Mouse (Mus musculus) megakaryocyte-erythroid progenitor cell, adult 5-6 weeks (primary cell): Measurements from ENCODE around the gene Tm6sf1. TPM values are rescaled to one million over a fixed set of nuclear protein-coding genes. Genes with fewer than 3 reads are reported as not detected.
"Not testable (repeated sequence)": the region's sequence is repeated elsewhere in the genome, so short reads cannot be mapped to it uniquely, and the experiment has no call there.

Source experiments
- ATAC-seq: replicated peaks from 2 replicates; pipeline ENCODE4 v1.8.0; 2016; ENCODE audit warnings: mild to moderate bottlenecking, inconsistent platforms; ENCODE audit not compliant: severe bottlenecking, poor library complexity, low FRiP score, low TSS enrichment
- total RNA-seq, 2 experiments: library from RNA; stranded (forward) in 1 of 2; stranded (reverse) in 1 of 2; fragments of 200-1000, 215-1000 nt in 1 of 2; fragments of >200 nt in 1 of 2; fragmentation: Nextera tagmentation in 1 of 2; gene quantifications; 2 replicates each; pipeline ENCODE4 v1.2.3; 2014 to 2017

Gene Tm6sf1
- total RNA-seq (2014; fragmentation: Nextera tagmentation) (4.8 and 15.9 TPM in 2 replicates), total RNA-seq (2017) (7.4 and 13.3 TPM in 2 replicates)

DNA sequence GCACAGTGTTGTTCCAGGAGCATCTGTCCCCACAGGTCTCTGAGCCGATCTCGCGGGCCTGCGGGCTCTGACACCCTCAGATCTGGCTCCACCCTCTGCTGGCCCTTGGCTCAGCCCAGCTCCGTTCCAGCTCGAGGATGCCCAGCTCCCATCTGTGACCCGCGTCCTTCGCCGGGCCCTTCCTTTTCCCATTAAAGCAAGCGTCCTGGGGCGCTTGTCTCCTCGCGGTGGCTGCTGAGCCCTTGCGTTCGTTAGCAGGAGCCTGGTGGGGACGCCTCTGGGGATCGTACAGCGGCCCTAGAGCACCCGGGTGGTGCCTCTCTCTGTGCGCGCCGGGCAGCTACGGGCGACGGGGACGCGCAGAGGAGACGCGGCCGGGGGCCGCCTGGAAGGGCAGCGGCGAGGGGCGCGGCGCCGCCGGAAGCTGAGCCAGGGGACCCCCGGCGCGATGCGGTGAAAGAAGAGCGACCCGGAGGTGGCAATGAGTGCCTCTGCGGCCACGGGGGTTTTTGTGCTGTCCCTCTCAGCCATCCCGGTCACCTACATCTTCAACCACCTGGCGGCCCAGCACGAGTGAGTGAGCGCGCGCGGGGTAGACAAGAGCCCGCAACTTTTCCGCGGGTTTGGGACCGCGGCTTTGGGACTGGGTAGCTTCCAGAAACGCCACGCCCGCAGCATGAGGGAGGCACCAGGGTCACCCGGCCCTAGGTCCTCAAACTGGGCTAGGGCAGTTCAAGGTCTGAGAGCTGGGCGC is at the start of gene Tm6sf1:
Tm6sf1 (plus strand) TSS at position 34 of the 754 bp plus-strand sequence.
- 0 out of 2 replicates have a peak, but pooled peaks have one; percentile 18 for ATAC-seq

DNA sequence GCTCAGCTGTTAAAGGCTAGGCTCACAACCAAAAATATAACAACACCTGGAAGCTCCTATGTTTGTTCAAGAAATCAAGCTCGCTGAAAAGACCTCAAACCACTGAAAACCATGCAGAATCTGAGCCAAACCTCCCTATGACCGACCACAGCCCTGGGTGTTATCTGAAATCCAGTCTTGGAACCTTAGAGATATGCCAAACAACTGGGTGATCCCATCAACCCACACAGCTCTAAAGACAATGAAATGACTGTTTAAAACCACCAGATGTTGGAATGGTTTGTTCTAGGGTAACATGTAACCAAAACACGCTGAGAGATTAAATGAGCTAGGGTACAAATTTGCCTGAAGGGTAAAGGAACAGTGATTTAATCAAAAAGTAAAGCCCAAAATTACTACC is 33.9 kb upstream of the Tm6sf1 start:
- no peak for ATAC-seq

DNA sequence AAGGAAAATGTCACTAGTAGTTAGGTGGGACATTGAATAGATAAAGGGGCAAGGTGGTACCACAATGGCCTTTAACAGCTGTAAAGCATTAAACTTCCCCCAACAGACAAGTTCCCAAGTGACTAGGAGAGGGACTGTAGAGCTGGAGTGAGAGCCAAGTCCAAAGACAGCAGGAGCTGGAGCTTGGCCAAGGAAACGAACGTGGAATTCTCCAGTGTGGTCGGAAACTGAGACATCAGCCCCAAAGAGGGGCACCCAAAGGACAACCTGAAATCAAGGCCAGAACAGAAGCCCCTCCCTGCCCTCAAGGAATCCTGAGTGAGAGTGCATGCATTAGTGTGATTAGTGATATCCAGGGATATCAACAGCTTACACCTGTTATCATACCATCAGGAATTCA is 33.4 kb upstream of the Tm6sf1 start:
- ATAC-seq = no peak

DNA sequence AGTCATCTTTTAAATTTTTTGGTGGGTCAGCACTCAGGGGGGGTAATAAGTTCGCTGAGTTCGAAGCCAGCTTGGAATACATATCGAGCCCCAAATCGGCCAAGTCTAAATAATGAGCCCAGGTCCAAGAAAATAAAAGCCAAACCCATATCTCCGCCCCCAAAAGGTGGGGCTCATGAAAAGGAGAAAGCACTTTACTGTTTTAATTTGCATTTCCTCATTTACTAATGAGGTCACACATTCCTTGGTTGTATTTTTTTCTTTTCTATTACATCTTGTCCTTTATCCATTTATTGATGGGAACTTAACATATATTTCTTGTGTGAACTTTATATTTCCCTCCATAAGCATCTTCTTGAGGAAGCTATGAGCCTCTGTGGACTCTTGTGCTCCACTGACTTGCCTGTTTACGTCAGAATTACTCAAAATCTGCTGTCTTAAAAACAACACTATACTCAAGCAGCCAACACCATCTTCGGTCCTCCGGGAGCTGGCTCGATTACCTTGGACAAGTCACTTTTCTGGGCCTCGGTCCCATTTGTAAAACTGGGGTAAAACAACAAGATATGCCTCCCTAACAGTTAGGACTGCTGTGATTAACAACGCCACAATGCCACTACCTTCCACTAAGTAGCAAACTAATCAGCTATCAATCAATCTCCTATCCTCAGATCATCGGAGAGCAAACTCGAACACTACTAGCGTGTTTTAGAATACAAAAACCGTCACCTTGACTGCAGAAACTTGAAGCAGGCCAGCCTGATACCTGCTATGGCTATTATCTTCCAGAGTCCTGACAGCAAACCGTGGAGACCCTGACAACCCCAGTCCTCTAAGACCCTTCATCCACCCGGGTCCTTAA is 30.8 kb upstream of the Tm6sf1 start:
- peak; percentile 46 for ATAC-seq

DNA sequence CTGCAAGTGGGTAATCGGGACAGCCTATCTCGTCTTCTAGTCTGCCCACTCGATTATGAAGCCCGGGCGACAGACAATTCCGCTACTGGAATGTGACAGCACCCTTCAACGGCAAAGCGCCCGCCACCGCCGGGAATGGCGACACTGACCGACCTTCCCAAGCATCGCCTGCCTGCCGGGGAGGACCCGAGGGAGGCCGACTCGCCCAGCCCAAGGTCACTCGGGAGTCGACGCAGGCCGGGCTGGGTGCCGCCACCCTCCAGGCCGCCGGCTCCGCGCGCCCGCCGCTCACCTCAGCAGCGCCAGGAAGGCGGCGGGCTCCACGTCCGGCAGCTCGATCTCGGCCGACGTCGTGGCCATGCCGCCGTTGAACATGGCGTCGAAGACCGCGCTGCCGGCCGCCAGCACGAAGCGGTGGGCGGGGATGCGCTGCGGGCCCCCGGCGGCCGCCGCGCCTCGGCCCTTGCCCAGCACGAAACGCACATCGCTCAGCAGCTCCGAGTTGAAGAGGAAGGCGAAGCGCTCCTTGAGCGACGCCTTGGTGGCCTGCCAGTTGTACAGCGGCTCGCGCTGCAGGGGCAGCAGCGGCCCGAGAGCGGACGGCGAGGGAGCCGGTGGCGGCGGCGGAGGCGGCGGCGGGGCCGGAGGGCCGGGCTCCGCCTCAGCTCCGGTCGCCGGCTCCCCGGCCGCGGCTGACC is 30.0 kb upstream of the Tm6sf1 start:
- peak; percentile 14; the same call in 1 of the 2 replicates for ATAC-seq

DNA sequence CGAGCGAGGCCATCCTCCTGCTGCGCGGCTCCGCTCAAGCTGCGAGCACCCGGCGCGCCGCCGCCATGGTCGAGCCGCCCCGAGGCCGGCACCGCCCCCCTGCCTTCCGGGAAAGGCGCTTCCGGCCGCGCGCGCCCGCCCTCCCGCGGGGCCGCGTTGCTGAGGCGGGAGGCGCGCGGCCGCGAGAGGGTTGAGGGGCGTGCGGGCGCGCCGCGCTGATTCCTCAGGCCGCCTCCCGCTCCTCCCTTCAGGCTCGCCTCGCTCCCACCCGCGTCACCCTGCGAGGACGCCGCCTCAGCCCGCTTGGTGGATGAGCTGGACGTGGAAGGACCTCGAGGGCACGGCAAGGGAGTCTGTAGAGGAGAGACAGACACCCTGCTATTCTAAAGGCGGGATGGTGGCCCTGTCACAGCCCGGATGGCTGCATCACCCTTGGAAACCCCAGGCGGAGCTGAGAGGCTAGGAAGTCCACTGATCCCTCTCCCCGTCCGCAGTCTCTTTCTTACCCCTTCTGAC is 29.4 kb upstream of the Tm6sf1 start, which contains the start of gene Btbd1:
Btbd1 (minus strand) TSS at position 53 of the 516 bp plus-strand sequence.
- peak; percentile 74 for ATAC-seq

DNA sequence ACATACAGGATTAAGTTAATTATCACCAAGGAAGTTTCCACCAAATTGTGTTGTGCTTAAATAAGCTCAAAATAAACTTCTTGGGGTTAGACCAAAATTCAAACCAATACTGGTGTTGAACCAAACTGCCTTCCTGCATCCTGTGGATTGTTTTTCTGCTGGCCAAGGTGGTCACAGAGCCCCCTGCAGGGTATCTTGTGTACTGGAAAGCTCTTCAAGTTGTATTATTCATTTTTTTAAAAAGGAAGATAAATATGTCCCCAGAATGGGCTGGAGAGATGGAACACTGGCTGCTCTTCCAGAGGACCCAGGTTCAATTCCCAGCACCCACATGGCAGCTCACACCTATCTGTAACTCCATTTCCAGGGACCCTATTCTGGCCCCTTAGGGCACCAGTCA is 24.0 kb upstream of the Tm6sf1 start:
- no peak for ATAC-seq

DNA sequence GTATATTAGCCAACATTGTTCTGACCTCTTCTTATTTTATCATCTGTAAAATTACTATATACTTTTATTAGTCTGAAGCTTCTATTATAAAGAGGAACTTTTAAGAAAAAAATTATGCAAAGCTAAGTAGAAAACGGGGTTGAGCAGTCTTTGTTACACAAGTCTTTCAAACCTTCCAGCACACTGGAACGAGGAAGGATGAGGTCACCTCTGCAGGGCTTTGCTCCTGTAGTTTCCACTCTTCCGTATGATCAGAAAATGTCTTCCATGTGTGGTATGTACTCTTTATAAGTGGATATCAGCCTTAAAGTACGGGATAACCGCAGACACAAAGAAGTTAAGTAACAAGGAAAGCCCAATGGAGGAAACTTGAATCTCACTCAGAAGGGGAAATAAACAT is 23.4 kb upstream of the Tm6sf1 start:
- no peak for ATAC-seq

DNA sequence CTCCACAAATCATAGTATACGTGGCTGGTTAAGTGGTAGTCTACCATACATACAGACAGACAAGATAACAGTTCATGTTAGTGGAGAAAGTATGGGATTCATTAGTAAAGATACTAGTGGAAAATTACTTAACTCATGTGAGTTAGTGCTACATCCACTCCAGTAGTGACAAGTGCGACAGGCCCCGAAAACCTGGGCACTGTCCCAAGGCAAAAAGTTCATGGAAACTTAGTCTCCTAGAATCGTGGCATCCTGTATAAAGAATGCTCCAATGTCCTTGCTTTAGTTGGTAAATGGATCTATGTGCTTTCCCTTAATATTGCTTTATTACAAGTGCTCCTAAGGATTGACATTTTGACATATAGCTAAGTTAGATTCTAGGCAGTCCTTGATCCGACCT is 21.0 kb upstream of the Tm6sf1 start:
- ATAC-seq = not testable (repeated sequence)

DNA sequence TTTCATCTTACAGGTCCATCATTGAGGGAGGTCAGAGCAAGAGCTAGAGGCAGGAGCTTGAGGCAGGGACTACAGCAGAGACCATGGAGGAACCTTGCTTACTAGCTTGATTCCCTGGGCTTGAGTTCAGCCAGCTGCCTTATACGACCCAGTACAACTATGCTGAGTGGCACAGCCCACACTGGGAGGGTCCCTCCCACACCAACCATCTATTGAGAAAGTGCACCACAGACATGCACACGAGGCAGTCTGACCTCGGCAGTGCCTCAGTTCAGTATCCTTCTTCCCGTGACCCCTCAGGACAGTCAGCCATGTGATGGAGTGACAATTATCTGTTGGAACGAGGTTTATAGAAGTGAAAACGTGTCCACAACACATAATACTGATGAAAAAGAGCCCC is 19.1 kb upstream of the Tm6sf1 start:
- ATAC-seq = no peak

DNA sequence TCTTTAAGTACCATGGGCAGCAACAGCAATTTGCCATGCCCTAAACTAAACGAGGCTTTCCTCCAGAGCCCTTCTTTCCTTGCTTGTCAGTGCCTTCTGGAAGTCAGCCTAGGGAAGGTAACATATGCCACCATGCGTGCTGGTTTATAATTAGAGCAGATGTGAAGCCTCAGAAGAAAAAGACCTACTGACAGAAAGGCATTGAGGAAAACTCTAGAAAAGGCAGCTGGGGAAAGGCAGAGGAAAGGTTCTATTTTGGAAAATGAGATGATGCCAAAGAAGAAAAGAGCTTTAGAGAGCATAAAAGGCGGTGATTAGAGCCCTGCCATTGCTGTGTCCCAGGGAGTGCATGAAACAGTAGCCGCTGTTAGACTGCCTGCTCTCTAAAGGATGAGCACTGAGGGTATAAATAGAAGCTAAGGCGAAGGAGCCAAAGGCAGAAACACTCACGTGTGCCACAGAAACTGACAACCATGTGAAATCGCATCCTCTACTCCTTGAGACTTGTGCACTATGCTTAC is 18.1 kb upstream of the Tm6sf1 start:
- no peak for ATAC-seq

DNA sequence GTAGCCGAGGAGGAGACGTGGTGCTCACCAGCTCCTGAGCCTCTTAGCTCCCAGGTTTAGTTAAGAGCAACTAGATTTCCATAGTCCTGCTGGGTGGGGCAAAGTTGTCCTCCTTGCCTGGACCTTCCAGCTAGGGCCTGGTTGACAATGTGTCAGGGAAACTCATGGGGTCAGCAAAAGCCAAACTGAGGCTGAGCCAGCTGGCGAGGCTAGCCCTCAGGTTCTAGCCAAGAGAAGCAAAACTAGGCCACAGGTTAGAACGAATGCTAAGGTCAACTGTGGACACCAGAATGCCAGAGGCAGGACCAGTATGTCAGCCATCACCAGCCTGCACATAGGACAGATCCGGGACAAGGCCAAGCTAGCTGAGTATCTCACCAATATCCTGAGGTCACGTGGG is 17.4 kb upstream of the Tm6sf1 start:
- no peak for ATAC-seq

DNA sequence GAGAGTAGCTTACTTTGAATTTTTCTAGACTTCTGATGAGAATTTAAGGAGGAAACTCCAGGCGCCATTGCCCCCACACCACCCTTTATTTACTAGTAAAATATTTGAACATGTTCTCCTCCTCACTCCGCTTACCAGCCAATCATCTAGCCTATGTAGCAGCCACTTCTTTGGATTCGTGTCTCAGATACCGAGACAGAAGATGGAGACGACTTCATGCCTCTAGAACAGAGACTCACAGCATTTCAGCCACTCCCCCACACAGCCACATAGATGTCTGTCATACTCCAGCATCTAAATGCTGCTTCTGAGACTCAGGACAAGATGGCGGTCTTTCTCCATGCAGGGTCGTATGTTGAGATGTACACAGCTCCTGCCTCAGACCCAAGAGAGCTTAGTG is 16.7 kb upstream of the Tm6sf1 start:
- ATAC-seq = no peak

DNA sequence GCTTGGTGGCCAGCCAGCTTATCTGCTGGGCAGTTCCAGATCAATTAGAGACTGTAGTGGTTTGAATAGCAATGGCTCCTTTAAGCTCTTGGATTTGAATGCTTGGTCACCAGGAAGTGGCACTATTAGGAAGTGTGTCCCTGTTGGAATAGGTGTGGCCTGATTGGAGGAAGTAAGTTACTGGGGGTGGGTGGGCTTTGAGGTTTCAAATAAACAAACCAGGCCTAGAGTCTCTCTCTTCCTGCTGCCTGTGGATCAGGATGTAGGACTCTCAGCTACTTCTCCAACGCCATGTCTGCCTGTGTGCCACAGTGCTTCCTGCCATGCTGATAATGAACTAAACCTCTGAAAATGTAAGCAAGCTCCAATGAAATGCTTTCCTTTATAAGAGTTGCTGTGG is 15.8 kb upstream of the Tm6sf1 start:
- no peak for ATAC-seq

DNA sequence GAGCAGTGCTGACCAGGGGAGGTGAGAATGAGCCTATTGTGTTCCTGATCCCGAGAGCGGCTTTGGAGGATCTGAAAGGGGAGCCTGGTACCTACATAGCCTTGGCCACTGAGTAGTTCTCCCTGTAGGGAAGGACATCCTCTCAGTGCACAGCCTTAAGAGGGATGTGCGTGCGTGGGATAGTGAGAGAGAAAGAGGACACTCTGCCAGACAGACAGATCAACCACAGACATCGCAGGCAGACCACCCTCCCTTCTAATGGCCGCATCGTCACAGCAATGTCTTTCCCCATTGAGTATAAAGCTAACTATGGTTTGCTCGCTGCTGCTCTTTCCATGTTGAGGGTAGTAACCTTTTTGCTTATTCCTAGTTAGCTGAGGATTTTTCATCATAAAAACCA is 14.9 kb upstream of the Tm6sf1 start:
- no peak for ATAC-seq

DNA sequence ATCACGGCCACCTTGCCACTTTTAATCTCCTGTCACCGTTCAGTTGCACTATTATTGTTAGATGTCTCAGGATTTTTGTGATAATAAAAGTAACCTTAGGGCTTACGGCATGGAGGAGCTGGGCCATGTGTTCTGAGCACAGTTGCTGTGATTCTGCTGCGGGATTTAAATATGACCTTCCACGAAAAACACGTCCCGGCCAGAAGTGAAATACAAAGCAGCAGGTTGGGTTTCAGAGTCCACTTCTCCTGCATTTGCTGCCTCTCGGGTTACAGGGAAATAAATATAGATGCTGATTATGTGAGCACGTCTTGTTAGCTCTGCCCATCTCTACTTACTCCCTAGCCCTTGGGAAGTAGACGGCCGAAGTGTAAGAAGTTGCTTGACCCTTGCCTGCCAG is 14.0 kb upstream of the Tm6sf1 start:
- ATAC-seq = no peak

DNA sequence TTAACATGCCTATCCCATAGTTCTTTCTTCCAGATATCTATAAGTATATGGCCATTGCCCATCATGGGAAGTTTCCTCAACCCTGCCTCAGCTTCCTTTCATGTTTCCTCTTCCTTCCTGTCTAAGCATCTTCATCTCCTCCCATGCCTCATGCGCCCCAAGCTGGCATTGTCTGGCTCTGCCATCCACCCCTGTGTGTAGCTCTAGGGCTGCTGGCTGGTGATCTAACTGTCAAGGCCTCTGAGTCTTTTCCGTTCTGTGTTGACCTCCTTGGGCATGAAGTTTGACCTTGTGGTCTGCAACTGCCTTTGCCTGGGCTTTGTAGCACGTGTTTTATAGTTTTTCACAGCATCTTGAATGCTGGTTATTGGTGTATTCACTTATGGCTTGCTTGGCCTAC is 13.5 kb upstream of the Tm6sf1 start:
- no peak for ATAC-seq

DNA sequence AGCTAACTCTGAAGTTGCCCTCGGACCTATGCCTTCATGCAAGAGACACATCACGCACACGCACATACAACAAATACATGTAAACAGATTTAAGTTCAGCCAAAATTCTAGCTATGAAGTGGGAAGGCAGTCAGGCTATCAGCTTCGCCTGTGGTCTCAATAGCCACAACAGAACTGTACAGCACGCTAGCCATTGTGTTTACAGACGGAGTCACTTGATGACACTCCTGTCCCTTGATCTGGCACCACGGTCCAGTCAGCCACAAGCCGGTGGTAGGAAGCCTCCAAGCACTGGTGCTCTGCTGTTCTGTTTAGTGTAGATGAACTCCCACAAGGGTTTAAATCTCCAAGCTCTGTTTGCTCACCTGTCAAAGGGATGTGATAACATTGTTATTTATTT is 12.8 kb upstream of the Tm6sf1 start:
- ATAC-seq = no peak

DNA sequence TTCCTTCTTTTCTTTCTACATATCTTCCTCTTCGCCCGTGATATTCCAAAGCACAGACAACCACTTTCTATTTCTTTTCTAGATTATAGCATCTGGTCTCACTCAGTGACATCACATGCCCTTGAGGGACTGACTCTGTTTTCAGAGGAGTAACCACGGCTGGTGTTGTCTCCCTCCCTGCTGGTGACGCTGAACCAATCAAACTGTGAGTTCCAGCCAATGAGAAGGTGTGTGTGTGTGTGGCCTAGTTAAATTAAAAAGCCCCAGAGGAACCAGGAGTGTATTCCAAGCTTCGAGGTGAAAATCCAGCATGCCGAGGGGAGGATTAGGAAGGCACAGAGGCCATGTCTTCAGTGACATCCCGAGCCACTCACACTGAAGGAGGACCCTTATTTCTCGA is 11.8 kb upstream of the Tm6sf1 start:
- ATAC-seq = no peak

DNA sequence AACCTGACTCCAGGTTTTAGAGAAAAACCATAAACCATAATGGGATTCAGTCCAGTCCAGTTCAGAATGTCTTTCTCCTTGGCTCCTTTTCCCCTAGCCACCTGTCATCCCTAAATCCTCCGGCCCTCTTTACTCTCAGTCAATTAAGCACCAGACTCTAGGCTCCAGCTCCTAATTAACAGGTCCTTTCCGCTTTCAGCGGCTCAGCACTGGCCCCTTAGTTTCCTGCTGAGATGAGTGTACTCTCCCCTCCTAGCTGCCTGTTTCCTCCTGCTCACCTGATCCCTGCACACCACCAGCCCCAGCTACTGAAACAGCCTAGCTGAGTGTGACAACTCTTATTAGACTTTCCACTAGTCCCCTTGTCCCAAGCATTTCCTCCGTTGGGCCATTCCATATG is 11.0 kb upstream of the Tm6sf1 start:
- ATAC-seq = no peak
